Mouse (Mus musculus): ENCODE measurements around the gene Gm17349. TPM values are rescaled to one million over a fixed set of nuclear protein-coding genes. Genes with fewer than 3 reads are reported as not detected.
A peak's percentile ranks its signal among the peaks of the same experiment; 100 is the strongest.

The Gm17349 gene
- 1.2 and 3.0 TPM in 2 replicates for polyA plus RNA-seq (2015; fragmentation: Nextera tagmentation; extraction: Ambion mirVana)

DNA sequence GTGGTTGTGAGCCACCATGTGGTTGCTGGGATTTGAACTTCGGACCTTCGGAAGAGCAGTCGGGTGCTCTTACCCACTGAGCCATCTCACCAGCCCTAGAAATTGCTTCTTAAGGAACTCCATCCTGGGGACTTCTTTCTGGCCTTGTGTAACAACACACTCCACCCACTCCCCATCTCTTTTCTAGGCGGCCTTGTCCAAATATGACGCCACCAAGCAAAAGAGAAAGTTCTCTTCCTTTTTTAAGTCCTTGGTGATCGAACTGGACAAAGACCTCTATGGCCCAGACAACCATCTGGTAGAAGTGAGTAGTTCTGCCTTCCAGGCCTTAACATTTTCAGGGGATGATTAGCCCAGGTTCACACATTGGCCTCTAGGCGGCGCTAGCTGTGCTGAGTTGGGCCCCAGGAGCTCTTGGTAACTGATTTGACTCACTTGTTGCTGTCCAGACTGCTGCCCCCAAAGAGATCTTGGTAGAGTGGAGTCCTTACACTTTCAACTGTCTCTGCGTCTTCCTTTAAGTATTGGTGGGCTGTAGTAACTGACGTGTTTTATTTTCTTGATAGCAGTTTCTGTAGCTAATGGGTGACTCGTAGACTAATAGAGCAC lies at the start of gene Gm17349:
TSS of gene Gm17349 (minus strand) at position 51 of the 609 bp plus-strand sequence.
- no peak within 1 kb of the TSS for H3K4me3 ChIP-seq (ENCODE audit: low read depth, low read length)
- H3K4me2 ChIP-seq (replicated peaks; ENCODE audit: low read depth): peak within 1 kb of the TSS; percentile 48
- H3K36me3 ChIP-seq (ENCODE audit: control insufficient read depth, insufficient read depth): peaks cover 53% of the 10 kb centered on the region
- no peak for ATAC-seq
- 71% methylated on average over 10 of the region's 11 CpGs for WGBS
- H3K9ac ChIP-seq (ENCODE audit: low read depth, low read length): no peak within 1 kb of the TSS
- TF ChIP-seq CTCF (IDR thresholded peaks at IDR 0.05; ENCODE audit: low read depth): peak; percentile 87
- no peaks in the 10 kb centered on the region for H3K27me3 ChIP-seq (replicated peaks; ENCODE audit: control insufficient read depth, insufficient read depth, low read length)
- peaks cover 3% of the 10 kb centered on the region; the same call in 1 of the 2 replicates for H3K4me1 ChIP-seq (replicated peaks; ENCODE audit: control insufficient read depth, insufficient read depth, low read length)
- H3K27ac ChIP-seq (ENCODE audit: low read depth, low read length): peak within 1 kb of the TSS; percentile 50
- no peaks in the 10 kb centered on the region for H3K9me3 ChIP-seq (ENCODE audit: control insufficient read depth)

DNA sequence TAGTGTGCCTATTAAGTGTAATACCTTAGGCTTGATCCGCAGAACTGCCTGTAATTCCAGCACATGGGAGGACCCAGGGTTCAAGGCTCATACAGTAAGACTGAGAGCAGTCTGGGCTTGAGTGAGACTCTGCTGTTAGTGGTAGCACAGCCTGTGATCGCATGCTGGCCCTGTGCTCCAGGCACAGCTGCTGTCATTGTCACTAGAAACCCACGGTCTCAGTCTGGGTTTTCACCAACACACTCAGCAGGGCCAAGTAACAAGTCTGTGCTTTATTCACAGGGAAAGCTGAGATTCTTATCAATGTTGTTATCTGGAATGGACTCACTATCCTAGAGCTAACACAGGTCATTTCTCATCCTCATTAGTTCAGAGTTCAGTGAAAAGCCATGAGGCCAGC lies 48.9 kb upstream of the Gm17349 start:
- no peaks in the 10 kb centered on the region for H3K9me3 ChIP-seq (ENCODE audit: control insufficient read depth)
- no peak for TF ChIP-seq CTCF (IDR thresholded peaks at IDR 0.05; ENCODE audit: low read depth)
- H3K4me1 ChIP-seq (replicated peaks; ENCODE audit: control insufficient read depth, insufficient read depth, low read length): no peaks in the 10 kb centered on the region
- H3K4me3 ChIP-seq (ENCODE audit: low read depth, low read length): no peak overlapping the region
- no peak overlapping the region for H3K27ac ChIP-seq (ENCODE audit: low read depth, low read length)
- no peak overlapping the region for H3K4me2 ChIP-seq (replicated peaks; ENCODE audit: low read depth)
- H3K9ac ChIP-seq (ENCODE audit: low read depth, low read length): no peak overlapping the region
- 66% methylated on average over 3 of the region's 3 CpGs for WGBS
- no peak for ATAC-seq
- no peaks in the 10 kb centered on the region for H3K36me3 ChIP-seq (ENCODE audit: control insufficient read depth, insufficient read depth)
- no peaks in the 10 kb centered on the region for H3K27me3 ChIP-seq (replicated peaks; ENCODE audit: control insufficient read depth, insufficient read depth, low read length)

DNA sequence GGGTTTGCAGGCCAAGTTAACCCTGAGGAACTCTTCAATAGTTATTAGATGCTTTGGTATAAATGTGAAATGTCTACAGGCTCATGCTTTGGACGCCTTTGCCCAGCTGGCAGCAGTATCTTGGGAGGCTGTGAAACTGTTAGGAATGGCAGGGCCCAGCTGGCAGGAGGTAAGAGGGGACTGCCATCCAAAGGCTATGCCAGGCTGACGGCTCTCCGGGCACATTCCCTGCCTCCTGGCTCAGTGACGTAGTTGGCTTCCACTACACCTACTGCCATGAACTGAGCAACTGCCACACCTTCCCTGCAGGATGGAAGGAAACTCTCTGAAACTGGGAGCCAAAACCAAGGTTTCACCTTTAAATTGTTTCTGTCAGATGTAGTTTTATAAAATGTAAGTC lies 34.9 kb upstream of the Gm17349 start:
- H3K27me3 ChIP-seq (replicated peaks; ENCODE audit: control insufficient read depth, insufficient read depth, low read length): no peaks in the 10 kb centered on the region
- H3K36me3 ChIP-seq (ENCODE audit: control insufficient read depth, insufficient read depth): peaks cover 47% of the 10 kb centered on the region
- H3K4me3 ChIP-seq (ENCODE audit: low read depth, low read length): no peak overlapping the region
- no peak overlapping the region for H3K4me2 ChIP-seq (replicated peaks; ENCODE audit: low read depth)
- 95% methylated on average over 4 of the region's 4 CpGs for WGBS
- no peak for TF ChIP-seq CTCF (IDR thresholded peaks at IDR 0.05; ENCODE audit: low read depth)
- H3K4me1 ChIP-seq (replicated peaks; ENCODE audit: control insufficient read depth, insufficient read depth, low read length): no peaks in the 10 kb centered on the region
- no peaks in the 10 kb centered on the region for H3K9me3 ChIP-seq (ENCODE audit: control insufficient read depth)
- H3K9ac ChIP-seq (ENCODE audit: low read depth, low read length): no peak overlapping the region
- ATAC-seq: no peak
- no peak overlapping the region for H3K27ac ChIP-seq (ENCODE audit: low read depth, low read length)

DNA sequence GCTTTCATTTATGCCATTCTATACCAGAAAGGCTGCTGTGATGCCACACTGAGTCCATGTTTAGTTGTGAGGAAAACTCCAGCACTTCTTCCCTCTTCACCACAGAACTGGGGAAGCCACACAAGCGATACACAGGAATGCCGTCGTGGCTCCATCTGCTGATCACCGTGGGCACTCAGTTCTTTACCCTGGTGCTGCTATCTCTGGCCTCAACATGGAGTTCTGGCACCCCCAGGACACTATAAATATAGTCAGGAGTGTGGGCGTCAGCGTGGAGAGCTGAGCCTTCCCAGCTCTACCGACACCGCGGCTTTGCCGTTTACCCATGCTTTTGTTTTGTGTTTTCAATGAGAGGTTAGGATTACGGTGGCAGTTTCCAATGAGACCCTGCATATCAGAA lies 31.4 kb upstream of the Gm17349 start:
- H3K27me3 ChIP-seq (replicated peaks; ENCODE audit: control insufficient read depth, insufficient read depth, low read length): no peaks in the 10 kb centered on the region

DNA sequence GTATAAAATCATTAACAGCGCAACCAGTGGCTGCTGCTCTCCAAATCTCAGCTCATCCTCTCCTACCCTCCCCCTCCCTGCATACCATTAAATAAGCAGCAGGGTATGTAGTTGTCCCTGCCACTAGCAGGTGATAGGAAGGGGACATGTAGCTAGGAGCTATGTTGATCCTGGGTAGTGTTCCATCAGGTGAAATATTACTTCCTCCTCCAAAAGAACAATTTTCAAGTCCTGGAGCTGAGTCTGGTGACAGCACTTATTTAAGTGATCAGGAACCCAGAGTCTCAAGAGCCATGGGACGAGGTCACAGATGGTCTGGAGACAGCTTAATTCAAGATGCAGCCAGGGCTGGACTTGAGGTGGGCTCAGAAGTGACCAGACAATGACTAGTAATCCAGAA lies 30.3 kb upstream of the Gm17349 start:
- Histone ChIP-seq H3K27ac (ENCODE audit: low read depth, low read length) (no peak overlapping the region), H3K9me3 (ENCODE audit: control insufficient read depth) (no peaks in the 10 kb centered on the region), H3K36me3 (ENCODE audit: control insufficient read depth, insufficient read depth) (peaks cover 33% of the 10 kb centered on the region), H3K27me3 (replicated peaks; ENCODE audit: control insufficient read depth, insufficient read depth, low read length) (no peaks in the 10 kb centered on the region), H3K9ac (ENCODE audit: low read depth, low read length) (no peak overlapping the region), H3K4me1 (replicated peaks; ENCODE audit: control insufficient read depth, insufficient read depth, low read length) (no peaks in the 10 kb centered on the region), H3K4me2 (replicated peaks; ENCODE audit: low read depth) (no peak overlapping the region), H3K4me3 (ENCODE audit: low read depth, low read length) (no peak overlapping the region)
- TF ChIP-seq CTCF (IDR thresholded peaks at IDR 0.05; ENCODE audit: low read depth): no peak
- WGBS: 86% methylated on average over 2 of the region's 2 CpGs
- no peak for ATAC-seq

More for the DNA sequence above, 31.4 kb upstream of the Gm17349 start:
- Histone ChIP-seq H3K27ac (ENCODE audit: low read depth, low read length) (no peak overlapping the region), H3K9ac (ENCODE audit: low read depth, low read length) (no peak overlapping the region), H3K4me1 (replicated peaks; ENCODE audit: control insufficient read depth, insufficient read depth, low read length) (no peaks in the 10 kb centered on the region), H3K9me3 (ENCODE audit: control insufficient read depth) (no peaks in the 10 kb centered on the region), H3K4me3 (ENCODE audit: low read depth, low read length) (no peak overlapping the region), H3K36me3 (ENCODE audit: control insufficient read depth, insufficient read depth) (peaks cover 41% of the 10 kb centered on the region), H3K4me2 (replicated peaks; ENCODE audit: low read depth) (no peak overlapping the region)
- ATAC-seq: no peak
- WGBS: 91% methylated on average over 11 of the region's 11 CpGs
- no peak for TF ChIP-seq CTCF (IDR thresholded peaks at IDR 0.05; ENCODE audit: low read depth)

DNA sequence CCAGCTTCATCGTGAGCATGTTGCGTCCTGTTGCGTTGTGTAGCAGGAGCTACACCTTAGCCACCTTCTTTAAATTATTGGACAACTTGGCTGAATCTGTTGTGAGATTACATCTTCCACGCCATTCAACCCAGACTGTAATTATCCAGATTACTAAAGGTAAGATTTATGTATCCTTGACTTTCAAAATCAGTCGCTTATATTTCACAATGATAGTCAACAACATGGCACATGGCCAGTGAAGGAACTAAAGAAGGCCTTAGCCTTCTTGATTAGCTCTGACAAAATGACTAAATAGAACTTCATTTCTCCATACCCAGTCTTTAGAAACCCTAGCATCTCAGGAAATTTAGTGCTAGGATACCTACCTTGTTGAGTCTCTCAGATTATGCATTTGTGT lies 27.9 kb upstream of the Gm17349 start:
- no peak overlapping the region for H3K27ac ChIP-seq (ENCODE audit: low read depth, low read length)
- no peak for ATAC-seq
- no peaks in the 10 kb centered on the region for H3K9me3 ChIP-seq (ENCODE audit: control insufficient read depth)
- no peak overlapping the region for H3K4me2 ChIP-seq (replicated peaks; ENCODE audit: low read depth)
- H3K4me1 ChIP-seq (replicated peaks; ENCODE audit: control insufficient read depth, insufficient read depth, low read length): no peaks in the 10 kb centered on the region
- no peak overlapping the region for H3K4me3 ChIP-seq (ENCODE audit: low read depth, low read length)
- no peak for TF ChIP-seq CTCF (IDR thresholded peaks at IDR 0.05; ENCODE audit: low read depth)
- 93% methylated on average over 5 of the region's 5 CpGs for WGBS
- peaks cover 35% of the 10 kb centered on the region for H3K36me3 ChIP-seq (ENCODE audit: control insufficient read depth, insufficient read depth)
- no peak overlapping the region for H3K9ac ChIP-seq (ENCODE audit: low read depth, low read length)
- no peaks in the 10 kb centered on the region for H3K27me3 ChIP-seq (replicated peaks; ENCODE audit: control insufficient read depth, insufficient read depth, low read length)

All from intestine, postnatal 0 days (tissue).